9 mouse cellular contexts compared by ENCODE assay signal in the genomic region with DNA sequence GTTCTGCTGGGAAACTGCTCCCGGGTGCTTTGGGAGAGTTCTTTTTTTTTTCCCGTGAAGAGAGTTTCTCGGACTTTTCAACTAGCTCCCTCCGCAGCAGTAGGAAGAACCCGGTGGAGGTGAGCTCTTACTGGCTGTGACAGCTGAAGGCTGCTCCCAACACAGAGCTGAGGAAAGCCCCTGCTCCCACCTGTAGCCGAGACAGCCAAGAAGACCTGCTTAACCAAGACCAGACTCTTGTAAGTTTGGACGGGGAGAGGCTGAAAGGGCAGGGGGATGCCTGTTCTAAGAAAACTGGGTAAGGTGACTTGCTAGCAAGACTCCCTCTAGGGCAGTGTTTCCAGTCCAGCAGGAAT. TPM values are rescaled to one million over a fixed set of nuclear protein-coding genes. Genes with fewer than 3 reads are reported as not detected.
DNase-seq lines count a peak whose midpoint lies in the region; ATAC-seq and TF ChIP-seq lines count a peak whose summit lies in the region.
"Had no signal": no experiment of that assay in that cellular context is flagged by ENCODE, and none has a peak within 500 bp of the region (broad histone marks: within the 10 kb centered on the region; RNA-seq: fewer than 3 reads in every experiment).

No protein-coding gene starts in this region.

- H3K9me3 ChIP-seq in ES-E14 (ENCODE audit: control insufficient read depth, insufficient read depth, low read depth, low read length), result no peaks in the 10 kb centered on the region
- no peaks in the 10 kb centered on the region for H3K9me3 ChIP-seq in hindbrain, embryonic 11.5 days (ENCODE audit: control insufficient read depth, low read length)
- H3K9me3 ChIP-seq in midbrain, embryonic 10.5 days (replicated peaks), result no peaks in the 10 kb centered on the region

- TF ChIP-seq POLR2A in heart, adult 2 months (IDR thresholded peaks at IDR 0.05; ENCODE audit: insufficient read depth, low read depth, low read length), result no peak

- 5% methylated on average over 7 of the region's 7 CpGs for WGBS in heart, adult 2 months
- 6% methylated on average over 7 of the region's 7 CpGs for WGBS in hindbrain, embryonic 11.5 days
- 5% methylated on average over 7 of the region's 7 CpGs for WGBS in midbrain, embryonic 10.5 days

- H3K36me3 ChIP-seq in heart, adult 2 months (ENCODE audit: control insufficient read depth, insufficient read depth, low read length), result no peaks in the 10 kb centered on the region
- no peaks in the 10 kb centered on the region for H3K36me3 ChIP-seq in ES-E14 (ENCODE audit: control insufficient read depth, insufficient read depth, low read length, poor library complexity, severe bottlenecking)
- no peaks in the 10 kb centered on the region for H3K36me3 ChIP-seq in hindbrain, embryonic 11.5 days (ENCODE audit: control insufficient read depth, insufficient read depth, low read length)
- H3K36me3 ChIP-seq in midbrain, embryonic 10.5 days, result no peaks in the 10 kb centered on the region

- no peak overlapping the region for H3K4me3 ChIP-seq in heart, adult 2 months
- peak overlapping the region; percentile 22 to 23; a peak in 2 of 4 replicates for H3K4me3 ChIP-seq in ES-E14 (ENCODE audit: insufficient read depth in 1 of 2, low read depth in 1 of 2, low read length in 2 of 2, poor library complexity in 1 of 2, severe bottlenecking in 1 of 2)
- H3K4me3 ChIP-seq in hindbrain, embryonic 11.5 days (ENCODE audit: low read depth, low read length), result peak overlapping the region; percentile 13; the same call in 1 of the 2 replicates
- peak overlapping the region; percentile 48 for H3K4me3 ChIP-seq in midbrain, embryonic 10.5 days

- ATAC-seq in hindbrain, embryonic 11.5 days (ENCODE audit: low FRiP score), result no peak

- H3K27me3 ChIP-seq in heart, adult 2 months (ENCODE audit: control insufficient read depth, insufficient read depth, low read length), result no peaks in the 10 kb centered on the region
- no peaks in the 10 kb centered on the region for H3K27me3 ChIP-seq in hindbrain, embryonic 11.5 days (ENCODE audit: control insufficient read depth, insufficient read depth, low read length)
- peaks cover 9% of the 10 kb centered on the region for H3K27me3 ChIP-seq in midbrain, embryonic 10.5 days (ENCODE audit: low read depth, poor library complexity, severe bottlenecking)

- H3K4me2 ChIP-seq in hindbrain, embryonic 11.5 days (replicated peaks; ENCODE audit: low read depth, low read length), result peak overlapping the region; percentile 35

- TF ChIP-seq EP300 in heart, adult 2 months (IDR thresholded peaks at IDR 0.05; ENCODE audit: insufficient read depth, low read depth, low read length), result no peak

- DNase-seq in heart, adult 2 months, result no peak
- no peak for DNase-seq in heart, adult 9 months (ENCODE audit: low spot score in 2 of 2)
- DNase-seq in ES-E14 (ENCODE audit: low read depth, low spot score), result no peak
- peak; percentile 18 for DNase-seq in hindbrain, embryonic 11.5 days (ENCODE audit: low spot score)
- no peak for DNase-seq in midbrain, embryonic 10.5 days (ENCODE audit: low spot score)
- no peak for DNase-seq in natural killer cell, adult 2 months (ENCODE audit: low spot score in 2 of 2)
- no peak for DNase-seq in urinary bladder, postnatal 14 days (ENCODE audit: low spot score)
- DNase-seq in thymus, postnatal 14 days, result no peak

- TF ChIP-seq CTCF in heart, adult 2 months (IDR thresholded peaks at IDR 0.05), result no peak

- intact Hi-C loops in heart, adult 2 months (cut with DNase I), result no loop called here

- no peaks in the 10 kb centered on the region for H3K79me2 ChIP-seq in heart, adult 2 months (replicated peaks; ENCODE audit: control insufficient read depth, insufficient read depth, low read length)

- 0 out of 2 replicates have a peak overlapping the region, but pooled peaks have one; percentile 33 for H3K9ac ChIP-seq in heart, adult 2 months (ENCODE audit: low read depth, low read length)
- no peak overlapping the region for H3K9ac ChIP-seq in ES-E14 (ENCODE audit: insufficient read depth, low read depth, low read length, poor library complexity, severe bottlenecking)
- peak overlapping the region; percentile 37; the same call in 1 of the 2 replicates for H3K9ac ChIP-seq in hindbrain, embryonic 11.5 days (ENCODE audit: low read depth, low read length)

- in situ Hi-C loops in ES-E14 (cut with MboI; ENCODE audit: low sequenced_read_pairs in 2 of 2, unreplicated experiment in 2 of 2), result no loop called here

- no peak overlapping the region for H3K27ac ChIP-seq in heart, adult 2 months
- no peak overlapping the region for H3K27ac ChIP-seq in ES-E14 (ENCODE audit: insufficient read depth, low read depth, low read length, poor library complexity, severe bottlenecking)
- no peak overlapping the region for H3K27ac ChIP-seq in hindbrain, embryonic 11.5 days (ENCODE audit: low read depth, low read length)
- 0 out of 2 replicates have a peak overlapping the region, but pooled peaks have one; percentile 2 for H3K27ac ChIP-seq in midbrain, embryonic 10.5 days (replicated peaks)

- H3K4me1 ChIP-seq in heart, adult 2 months (ENCODE audit: control insufficient read depth, insufficient read depth, low read length), result no peaks in the 10 kb centered on the region
- peaks cover 0 to 4% of the 10 kb centered on the region in 2 experiments; a peak in 1 of 4 replicates for H3K4me1 ChIP-seq in ES-E14 (ENCODE audit: control insufficient read depth in 2 of 2, insufficient read depth in 2 of 2, low read length in 2 of 2, poor library complexity in 1 of 2)
- no peaks in the 10 kb centered on the region for H3K4me1 ChIP-seq in hindbrain, embryonic 11.5 days (replicated peaks; ENCODE audit: control insufficient read depth, insufficient read depth, low read length)
- peaks cover 16% of the 10 kb centered on the region for H3K4me1 ChIP-seq in midbrain, embryonic 10.5 days

TF ChIP-seq in ES-E14, 5 proteins besides CTCF, POLR2A, EP300 and RAD21:
- TF ChIP-seq MAFK (IDR thresholded peaks at IDR 0.05; ENCODE audit: insufficient read depth, low read depth, low read length) (no peak), CHD2 (IDR thresholded peaks at IDR 0.05; ENCODE audit: low read depth, low read length) (no peak), HCFC1 (IDR thresholded peaks at IDR 0.05; ENCODE audit: borderline replicate concordance, insufficient read depth, low read length) (no peak), ZC3H11A (IDR thresholded peaks at IDR 0.05; ENCODE audit: borderline replicate concordance, low read depth, low read length) (no peak), ZNF384 (IDR thresholded peaks at IDR 0.05; ENCODE audit: low read depth, low read length) (no peak)

RNA-seq across cellular contexts. Expression of a gene that starts 0.3 kb away (rescaled TPM):
- total RNA-seq in heart, adult 2 months (2021), result under 1 TPM; 0.23 to 0.25 TPM
- polyA plus RNA-seq in heart, adult 2 months (2012; rRNA removed), result 0.03 and 0.18 TPM in 2 replicates
- total RNA-seq in ES-E14 (2012; rRNA removed), result 0.05 and 0.18 TPM in 2 replicates
- polyA plus RNA-seq in hindbrain, embryonic 11.5 days (2014; fragmentation: Nextera tagmentation; extraction: Ambion mirVana), result 0.33 and 0.68 TPM in 2 replicates
- 0.70 and 0.75 TPM in 2 replicates for polyA plus RNA-seq in midbrain, embryonic 10.5 days (2016; fragmentation: Nextera tagmentation; extraction: Ambion mirVana)
- total RNA-seq: hematopoietic stem cell, adult 5-6 weeks had no signal
